Mouse (Mus musculus): ENCODE results near the gene Poldip2. TPM values are rescaled to one million over a fixed set of nuclear protein-coding genes. Genes with fewer than 3 reads are reported as not detected.
A peak's percentile ranks its signal among the peaks of the same experiment; 100 is the strongest.

Gene Poldip2
- polyA plus RNA-seq, 1 experiment, result not detected

DNA sequence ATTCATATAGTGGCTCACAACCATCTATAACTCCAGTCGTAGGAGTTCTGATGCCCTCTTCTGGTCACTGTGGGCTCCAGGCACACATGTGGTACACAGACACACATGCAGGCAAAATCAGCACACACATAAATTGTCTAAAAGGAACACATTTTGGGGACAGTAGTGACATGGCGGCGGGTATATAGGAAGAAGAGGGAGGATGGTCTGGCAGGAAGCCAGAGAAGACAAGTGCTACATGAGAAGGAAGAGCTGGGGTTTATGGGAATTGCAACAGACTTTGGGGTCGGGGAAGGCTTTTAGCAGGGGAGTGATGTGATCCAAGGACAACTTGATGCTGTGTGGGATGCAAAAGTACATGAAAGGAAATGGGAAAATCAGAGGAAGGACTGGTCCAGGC, 22.5 kb downstream of the Poldip2 start:
- H3K27ac ChIP-seq (ENCODE audit: insufficient read depth, low read depth, low read length), result no peak overlapping the region
- peaks cover 10% of the 10 kb centered on the region for H3K4me1 ChIP-seq (ENCODE audit: control insufficient read depth, insufficient read depth, low read length)
- H3K4me3 ChIP-seq (ENCODE audit: insufficient read depth, low read depth, low read length), result no peak overlapping the region
- TF ChIP-seq POLR2A (IDR thresholded peaks at IDR 0.05; ENCODE audit: insufficient read depth, low read depth, low read length), result no peak
- no peak for TF ChIP-seq CTCF (IDR thresholded peaks at IDR 0.05; ENCODE audit: insufficient read depth, low read depth, low read length)
- 67% methylated on average over 4 of the region's 4 CpGs for WGBS

DNA sequence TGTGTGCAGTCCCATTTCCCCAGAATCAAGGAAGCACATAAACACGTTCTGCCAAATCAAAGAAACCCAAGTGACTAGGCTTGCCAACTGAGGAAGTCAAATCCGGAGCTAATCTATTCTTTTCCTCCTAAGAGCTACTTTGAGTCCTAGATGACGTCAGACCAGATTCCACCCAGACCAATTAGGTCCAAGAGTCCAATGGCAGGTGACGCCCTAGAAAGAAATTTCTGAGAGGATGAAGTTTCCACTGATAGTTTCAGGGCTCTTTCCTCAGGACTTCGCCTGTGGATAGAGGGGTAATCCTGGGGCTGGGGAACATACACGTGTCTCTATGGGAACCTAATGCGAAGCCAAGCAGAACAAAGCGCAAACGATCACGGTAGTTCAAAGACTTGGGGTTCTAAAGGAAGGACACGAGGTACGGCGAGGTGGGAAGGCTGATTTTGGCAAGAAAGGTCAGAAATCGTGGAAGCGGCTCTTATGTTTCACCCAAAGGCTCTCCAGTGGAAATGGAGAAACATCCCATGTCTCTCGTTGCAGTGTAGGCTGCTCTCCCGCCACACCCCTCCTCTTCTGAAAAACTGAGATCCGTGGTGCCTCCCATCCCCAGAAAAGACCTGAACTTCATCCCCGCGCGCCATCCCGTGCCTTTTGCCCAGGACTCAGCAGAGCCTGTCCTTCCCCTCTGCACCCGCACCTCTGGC, 23.5 kb downstream of the Poldip2 start:
- H3K27ac ChIP-seq (ENCODE audit: insufficient read depth, low read depth, low read length), result peak overlapping the region; percentile 63
- under 1% methylated on average over 23 of the region's 23 CpGs for WGBS
- H3K4me1 ChIP-seq (ENCODE audit: control insufficient read depth, insufficient read depth, low read length), result peaks cover 10% of the 10 kb centered on the region
- TF ChIP-seq POLR2A (IDR thresholded peaks at IDR 0.05; ENCODE audit: insufficient read depth, low read depth, low read length) (no peak), CTCF (IDR thresholded peaks at IDR 0.05; ENCODE audit: insufficient read depth, low read depth, low read length) (no peak)
- peak overlapping the region; percentile 64 for H3K4me3 ChIP-seq (ENCODE audit: insufficient read depth, low read depth, low read length)

DNA sequence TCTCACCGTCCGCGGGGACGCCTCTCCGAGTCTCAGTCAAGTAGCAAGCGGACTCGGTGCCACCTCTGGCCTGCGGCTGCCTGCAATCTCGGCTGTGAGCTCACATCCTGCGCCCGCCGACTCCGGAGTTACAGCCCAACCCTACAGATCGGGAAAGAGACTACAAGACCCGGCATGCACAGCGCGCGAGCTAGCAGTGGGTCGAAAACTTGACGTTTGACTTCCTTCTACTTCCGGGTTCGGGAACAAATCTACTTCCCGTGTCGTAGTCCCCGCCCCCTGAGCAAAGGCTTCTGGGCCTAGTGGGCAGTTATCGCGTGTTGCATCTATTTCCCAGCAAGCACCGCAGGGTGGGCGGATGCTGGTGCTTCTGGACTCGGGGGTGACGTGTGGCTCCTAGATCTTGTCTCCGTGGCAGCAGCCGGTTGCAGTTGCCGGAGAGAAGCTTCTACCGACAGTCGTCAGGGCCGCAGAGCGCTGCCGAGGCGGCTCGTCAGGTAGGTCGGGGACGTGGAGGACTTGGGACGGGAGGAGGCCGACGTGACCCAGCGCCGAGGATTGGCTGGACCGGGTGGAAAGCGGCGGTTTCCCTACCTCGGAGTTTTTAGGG, 24.2 kb downstream of the Poldip2 start, which contains the start of the genes Tnfaip1 and Ift20:
Gene Tnfaip1 (minus strand): TSS at position 253 of the 610 bp plus-strand sequence.
Gene Ift20 (plus strand): TSS at position 282 of the 610 bp plus-strand sequence.
- TF ChIP-seq POLR2A (IDR thresholded peaks at IDR 0.05; ENCODE audit: insufficient read depth, low read depth, low read length), result peak; percentile 72
- no peak for TF ChIP-seq CTCF (IDR thresholded peaks at IDR 0.05; ENCODE audit: insufficient read depth, low read depth, low read length)
- under 1% methylated on average over 52 of the region's 52 CpGs for WGBS
- peaks cover 10% of the 10 kb centered on the region for H3K4me1 ChIP-seq (ENCODE audit: control insufficient read depth, insufficient read depth, low read length)
- H3K4me3 ChIP-seq (ENCODE audit: insufficient read depth, low read depth, low read length), result peak within 1 kb of the TSS; percentile 96
- H3K27ac ChIP-seq (ENCODE audit: insufficient read depth, low read depth, low read length), result peak within 1 kb of the TSS; percentile 63

DNA sequence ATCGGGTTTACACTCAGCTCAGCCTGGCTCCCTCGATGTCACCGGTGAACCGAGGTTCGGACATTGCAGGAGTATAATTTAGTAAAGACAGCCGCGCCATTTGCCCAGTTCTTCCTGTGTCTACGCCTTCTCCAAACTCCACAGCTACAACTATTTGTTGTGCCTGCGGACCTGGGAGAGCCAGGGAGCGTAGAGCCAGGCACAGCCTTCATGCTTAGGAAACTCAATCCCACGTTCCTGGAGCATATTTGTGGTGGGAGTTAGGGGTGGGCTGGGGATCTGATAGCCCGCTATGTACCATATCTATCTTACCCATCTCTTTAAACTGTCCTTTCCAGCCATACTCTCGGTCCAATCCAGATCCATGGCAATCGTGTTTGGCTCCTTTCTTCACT, 24.7 kb downstream of the Poldip2 start:
- Histone ChIP-seq H3K27ac (ENCODE audit: insufficient read depth, low read depth, low read length) (0 out of 2 replicates have a peak overlapping the region, but pooled peaks have one; percentile 34), H3K4me3 (ENCODE audit: insufficient read depth, low read depth, low read length) (peak overlapping the region; percentile 96), H3K4me1 (ENCODE audit: control insufficient read depth, insufficient read depth, low read length) (peaks cover 10% of the 10 kb centered on the region)
- WGBS, result 1% methylated on average over 14 of the region's 14 CpGs
- TF ChIP-seq CTCF (IDR thresholded peaks at IDR 0.05; ENCODE audit: insufficient read depth, low read depth, low read length) (no peak), POLR2A (IDR thresholded peaks at IDR 0.05; ENCODE audit: insufficient read depth, low read depth, low read length) (no peak)

DNA sequence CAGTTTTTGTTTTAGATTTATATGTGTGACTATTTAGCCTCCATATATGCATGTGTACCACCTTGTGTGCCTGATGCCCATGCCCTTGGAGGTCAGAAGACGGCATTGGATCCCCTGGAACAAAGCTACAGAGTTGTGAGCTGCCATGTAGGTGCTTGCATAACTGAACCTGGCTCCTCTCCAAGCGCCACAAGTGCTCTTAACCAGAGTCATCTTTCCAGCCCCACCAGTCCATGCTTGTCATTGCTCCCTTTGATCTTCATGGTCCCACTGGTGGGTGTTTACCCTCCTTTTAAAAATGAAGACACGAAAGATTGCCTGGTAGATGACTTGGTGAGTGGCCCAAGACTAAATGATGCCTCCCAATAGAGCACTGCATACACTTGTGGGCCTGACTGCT, 28.4 kb downstream of the Poldip2 start:
- H3K27ac ChIP-seq (ENCODE audit: insufficient read depth, low read depth, low read length), result no peak overlapping the region
- no peak overlapping the region for H3K4me3 ChIP-seq (ENCODE audit: insufficient read depth, low read depth, low read length)
- 85% methylated on average over 3 of the region's 3 CpGs for WGBS
- H3K4me1 ChIP-seq (ENCODE audit: control insufficient read depth, insufficient read depth, low read length), result peaks cover 10% of the 10 kb centered on the region
- no peak for TF ChIP-seq POLR2A (IDR thresholded peaks at IDR 0.05; ENCODE audit: insufficient read depth, low read depth, low read length)
- TF ChIP-seq CTCF (IDR thresholded peaks at IDR 0.05; ENCODE audit: insufficient read depth, low read depth, low read length), result no peak

DNA sequence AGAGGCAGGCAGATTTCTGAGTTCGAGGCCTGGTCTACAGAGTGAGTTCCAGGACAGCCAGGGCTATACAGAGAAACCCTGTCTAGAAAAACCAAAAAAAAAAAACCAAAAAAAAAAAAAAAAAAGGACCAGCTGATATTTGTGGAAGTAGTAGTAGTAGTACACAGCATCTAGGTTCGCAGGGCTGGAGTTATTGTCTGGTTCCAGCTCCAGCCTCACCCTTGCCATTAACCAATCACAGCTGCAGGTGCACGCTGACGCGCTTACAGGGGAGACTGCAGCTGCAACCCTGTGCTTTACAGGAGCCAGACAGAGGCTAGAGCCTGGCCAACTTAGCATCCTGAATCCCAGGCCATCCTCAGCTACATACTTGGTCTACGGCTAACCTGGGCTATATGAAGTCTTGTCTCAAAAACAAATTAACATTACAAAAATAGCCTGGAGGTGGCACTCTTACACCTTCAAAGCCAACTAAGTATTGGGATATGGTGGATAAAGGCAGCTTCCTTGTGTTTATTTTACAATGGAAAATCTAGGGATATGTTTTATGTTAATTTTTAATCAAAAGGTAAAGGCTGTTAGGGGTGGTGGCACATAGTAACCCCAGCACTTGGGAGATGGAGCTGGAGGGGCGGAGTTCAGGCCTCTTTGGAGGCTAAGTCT, 32.6 kb downstream of the Poldip2 start:
- 87% methylated on average over 7 of the region's 7 CpGs for WGBS
- Histone ChIP-seq H3K4me3 (ENCODE audit: insufficient read depth, low read depth, low read length) (no peak overlapping the region), H3K4me1 (ENCODE audit: control insufficient read depth, insufficient read depth, low read length) (no peaks in the 10 kb centered on the region), H3K27ac (ENCODE audit: insufficient read depth, low read depth, low read length) (no peak overlapping the region)
- no peak for TF ChIP-seq CTCF (IDR thresholded peaks at IDR 0.05; ENCODE audit: insufficient read depth, low read depth, low read length)
- TF ChIP-seq POLR2A (IDR thresholded peaks at IDR 0.05; ENCODE audit: insufficient read depth, low read depth, low read length), result no peak

DNA sequence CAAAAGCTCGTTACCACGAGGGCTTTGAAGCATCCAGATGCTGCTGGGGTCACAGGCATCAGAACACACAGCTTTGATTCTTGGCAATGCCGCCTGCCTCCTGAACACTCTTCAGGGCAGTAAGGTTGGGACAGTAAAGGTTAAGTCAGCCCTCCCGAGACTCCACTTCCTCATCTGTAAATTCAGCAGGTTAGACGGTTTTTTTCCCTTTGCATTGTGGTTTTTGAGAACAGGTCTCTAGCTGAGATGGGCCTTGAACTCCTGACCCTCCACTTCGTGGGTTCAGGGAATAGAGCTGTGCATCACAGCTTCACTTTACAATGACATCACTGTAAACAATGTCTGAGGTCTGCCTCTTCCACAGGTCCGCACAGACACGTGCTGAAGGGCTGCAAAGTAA, 33.2 kb downstream of the Poldip2 start:
- WGBS, result 71% methylated on average over 8 of the region's 8 CpGs
- no peaks in the 10 kb centered on the region for H3K4me1 ChIP-seq (ENCODE audit: control insufficient read depth, insufficient read depth, low read length)
- no peak overlapping the region for H3K27ac ChIP-seq (ENCODE audit: insufficient read depth, low read depth, low read length)
- no peak for TF ChIP-seq CTCF (IDR thresholded peaks at IDR 0.05; ENCODE audit: insufficient read depth, low read depth, low read length)
- no peak for TF ChIP-seq POLR2A (IDR thresholded peaks at IDR 0.05; ENCODE audit: insufficient read depth, low read depth, low read length)
- no peak overlapping the region for H3K4me3 ChIP-seq (ENCODE audit: insufficient read depth, low read depth, low read length)

DNA sequence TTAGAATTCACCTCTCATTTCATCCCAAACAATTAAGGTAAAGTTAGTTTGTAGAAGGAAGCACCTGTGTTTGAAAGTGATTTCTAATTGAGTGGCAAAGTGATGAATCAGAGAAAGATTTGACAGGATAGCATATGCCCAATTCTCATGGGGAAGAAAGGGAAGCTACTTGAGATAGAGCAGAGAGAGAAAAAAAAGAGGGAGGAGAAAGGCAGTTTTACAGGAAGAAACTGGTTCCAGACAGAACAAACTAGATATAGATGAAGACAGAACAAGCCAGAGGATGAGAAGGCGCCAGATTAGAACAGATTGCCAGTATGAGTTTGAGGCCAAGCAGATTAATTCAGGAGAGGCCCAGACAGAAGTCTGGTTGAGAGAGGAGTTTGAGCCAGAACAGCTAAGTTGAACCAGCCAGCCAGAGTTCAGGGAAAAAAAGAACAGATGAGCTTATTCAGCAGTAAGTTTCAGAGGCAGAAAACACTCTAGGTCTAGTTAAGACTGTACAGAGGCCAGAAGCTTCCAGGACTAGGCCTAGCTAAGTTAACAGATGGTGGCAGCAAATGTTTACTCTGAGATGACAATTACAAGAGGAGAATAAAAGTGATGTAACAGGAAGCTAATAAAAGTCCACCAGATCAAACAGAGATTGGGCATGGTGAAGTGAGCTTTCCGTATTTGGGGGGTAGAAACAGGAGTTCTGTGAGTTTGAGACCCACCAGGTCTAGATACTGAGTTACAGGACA, 35.9 kb downstream of the Poldip2 start:
- TF ChIP-seq CTCF (IDR thresholded peaks at IDR 0.05; ENCODE audit: insufficient read depth, low read depth, low read length) (no peak), POLR2A (IDR thresholded peaks at IDR 0.05; ENCODE audit: insufficient read depth, low read depth, low read length) (no peak)
- WGBS, result 99% methylated on average over 2 of the region's 2 CpGs
- Histone ChIP-seq H3K27ac (ENCODE audit: insufficient read depth, low read depth, low read length) (no peak overlapping the region), H3K4me1 (ENCODE audit: control insufficient read depth, insufficient read depth, low read length) (no peaks in the 10 kb centered on the region), H3K4me3 (ENCODE audit: insufficient read depth, low read depth, low read length) (no peak overlapping the region)

Measured in olfactory bulb, adult 2 months (tissue).